Mouse (Mus musculus) liver, postnatal 0 days (tissue): ENCODE results near the gene Sys1. TPM values are rescaled to one million over a fixed set of nuclear protein-coding genes. Genes with fewer than 3 reads are reported as not detected.

ENCODE experiments used
- ATAC-seq: fragments of 200-750 bp; cut with Nextera tagmentation; 2 replicates; pipeline ENCODE4 v1.8.0; 2017; ENCODE audit warnings: mild to moderate bottlenecking, moderate library complexity
- DNase-seq: peaks from one replicate; pipeline ENCODE4 v3.0.0-alpha.2; 2016
- H3K27ac ChIP-seq: fragments of 300-500 bp; sonication (generic); 2 replicates; pipeline ENCODE4 v1.5.1; 2014; ENCODE audit warnings: antibody characterized with exemption, moderate library complexity, mild to moderate bottlenecking, low read depth
- H3K27me3 ChIP-seq: fragments of 300-500 bp; sonication (generic); 2 replicates; pipeline ENCODE4 v1.6.1; 2014; ENCODE audit warnings: low read length, control low read depth, mixed read lengths; ENCODE audit not compliant: insufficient read depth
- H3K36me3 ChIP-seq: fragments of 300-500 bp; sonication (generic); replicated peaks from 2 replicates; pipeline ENCODE4 v1.6.1; 2014; ENCODE audit warnings: mild to moderate bottlenecking, control low read depth, low read length, moderate library complexity, mixed read lengths; ENCODE audit not compliant: insufficient read depth
- H3K4me1 ChIP-seq: fragments of 300-500 bp; sonication (generic); 2 replicates; pipeline ENCODE4 v1.6.1; 2014; ENCODE audit warnings: antibody characterized with exemption, mild to moderate bottlenecking, control low read depth; ENCODE audit not compliant: insufficient read depth
- H3K4me2 ChIP-seq: fragments of 300-500 bp; sonication (generic); 2 replicates; pipeline ENCODE4 v1.6.1; 2014; ENCODE audit warnings: low read depth, mild to moderate bottlenecking, low read length, moderate library complexity, mixed read lengths
- H3K4me3 ChIP-seq: fragments of 300-500 bp; sonication (generic); 2 replicates; pipeline ENCODE4 v1.5.1; 2014; ENCODE audit warnings: low read depth, low read length
- H3K9ac ChIP-seq: fragments of 300-500 bp; sonication (generic); replicated peaks from 2 replicates; pipeline ENCODE4 v1.6.1; 2014; ENCODE audit warnings: mild to moderate bottlenecking, moderate library complexity
- H3K9me3 ChIP-seq: fragments of 300-500 bp; sonication (generic); 2 replicates; pipeline ENCODE4 v1.6.1; 2016; ENCODE audit warnings: mild to moderate bottlenecking, control low read depth, low read length, mixed read lengths
- CTCF ChIP-seq: sonication (generic); IDR thresholded peaks from 2 replicates; pipeline ENCODE4 v1.5.1; 2016; ENCODE audit warnings: antibody characterized with exemption, low read depth
- EP300 ChIP-seq: IDR thresholded peaks from 2 replicates; pipeline ENCODE4 v1.6.1; 2016; ENCODE audit warnings: antibody characterized with exemption, low read depth, mild to moderate bottlenecking
- WGBS: fragments of 180-500 bp; shearing (Covaris S2); extraction: QIAGEN DNeasy Blood & Tissue Kit; methylation state at CpG from one replicate; pipeline ENCODE4 v1.1.7; 2014; ENCODE audit not compliant: insufficient replicate concordance; 5-methylcytosine and 5-hydroxymethylcytosine counted together
- polyA plus RNA-seq: library from polyadenylated mRNA; unstranded; fragments of >200 nt; fragmentation: Nextera tagmentation; extraction: Ambion mirVana; gene quantifications from 2 replicates; pipeline ENCODE4 v1.2.1, GENCODE M21; 2015

Gene Sys1
- polyA plus RNA-seq, 1 experiment from 2014 or later = 43.5 TPM

GRCm38 (mm10) chr2:164485681-164486257 lies 29.0 kb downstream of the Sys1 start, which contains the start of gene Dbndd2:
Gene Dbndd2, plus strand, starts transcription at chr2:164486106.
- Histone ChIP-seq H3K4me2 (peak within 1 kb of the TSS; percentile 83), H3K27ac (no peak within 1 kb of the TSS), H3K27me3 (peaks cover 16% of the 10 kb centered on the region), H3K36me3 (0 out of 2 replicates have a peak, but pooled peaks cover 5% of the 10 kb centered on the region), H3K4me1 (peaks cover 7% of the 10 kb centered on the region; the same call in 1 of the 2 replicates), H3K9me3 (no peaks in the 10 kb centered on the region), H3K4me3 (peak within 1 kb of the TSS; percentile 56), H3K9ac (peak within 1 kb of the TSS; percentile 57)
- DNase-seq (no peak), ATAC-seq (peak; percentile 45; the same call in 1 of the 2 replicates)
- no peak for TF ChIP-seq CTCF
- TF ChIP-seq EP300 = no peak
- 5% methylated on average over 23 of the region's 26 CpGs for WGBS

DNA sequence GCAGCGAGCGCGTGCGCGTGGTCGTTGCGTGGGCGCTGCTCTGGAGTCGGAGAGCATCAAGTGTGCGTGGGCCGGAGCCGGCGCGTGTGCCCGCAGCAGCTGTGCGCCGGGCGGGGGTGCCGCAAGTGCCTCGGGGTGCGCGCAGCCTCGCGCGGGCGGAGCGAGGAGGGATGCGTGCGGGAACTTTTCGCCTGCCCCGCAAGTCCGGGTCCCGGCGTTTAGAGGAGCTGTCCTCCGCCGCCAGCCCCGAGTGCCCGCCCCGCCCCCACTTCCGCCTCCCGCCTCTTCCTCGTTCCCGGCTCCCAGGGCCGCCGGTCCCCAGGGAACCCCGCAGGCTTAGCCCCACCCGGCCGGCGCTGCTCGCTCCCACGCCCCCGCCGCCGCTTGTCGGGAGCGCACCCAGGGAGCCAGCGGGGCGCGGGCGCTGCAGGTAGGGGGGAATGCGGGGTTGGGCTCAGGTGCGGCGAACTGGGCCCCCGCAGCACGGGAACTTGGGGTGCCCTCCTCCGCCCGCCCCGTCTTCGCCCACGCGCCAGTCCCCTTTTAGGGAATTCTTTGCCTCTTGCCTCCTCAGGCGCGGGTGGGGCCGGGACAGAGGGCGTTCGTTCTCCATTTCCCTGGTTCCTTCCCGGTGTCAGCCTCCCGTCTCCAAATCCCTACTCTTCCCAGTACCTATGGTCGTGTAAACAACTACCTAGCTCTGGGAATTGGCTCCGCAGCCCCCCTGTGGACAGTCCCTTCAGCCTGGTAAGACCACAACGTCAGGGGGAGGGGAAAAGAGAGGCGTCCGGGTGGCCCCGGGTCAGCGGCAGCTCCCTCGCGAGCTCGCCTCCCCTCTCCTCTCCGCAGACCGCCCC lies 29.7 kb downstream of the Sys1 start:
- peaks cover 16% of the 10 kb centered on the region for H3K27me3 ChIP-seq
- WGBS = under 1% methylated on average over 48 of the region's 90 CpGs
- TF ChIP-seq CTCF (no peak), EP300 (no peak)
- peak; percentile 63 for DNase-seq
- ATAC-seq = peak; percentile 47; the same call in 1 of the 2 replicates
- H3K36me3 ChIP-seq = 0 out of 2 replicates have a peak, but pooled peaks cover 5% of the 10 kb centered on the region
- no peaks in the 10 kb centered on the region for H3K9me3 ChIP-seq
- H3K4me1 ChIP-seq = peaks cover 7% of the 10 kb centered on the region; the same call in 1 of the 2 replicates
- H3K4me3 ChIP-seq = peak overlapping the region; percentile 56
- peak overlapping the region; percentile 83 for H3K4me2 ChIP-seq
- H3K27ac ChIP-seq = no peak overlapping the region
- H3K9ac ChIP-seq = peak overlapping the region; percentile 57

GRCm38 (mm10) chr2:164487115-164487527 lies 30.4 kb downstream of the Sys1 start:
- Histone ChIP-seq H3K27ac (no peak overlapping the region), H3K27me3 (peaks cover 16% of the 10 kb centered on the region), H3K4me3 (peak overlapping the region; percentile 56), H3K36me3 (0 out of 2 replicates have a peak, but pooled peaks cover 5% of the 10 kb centered on the region), H3K9ac (peak overlapping the region; percentile 57), H3K4me1 (peaks cover 7% of the 10 kb centered on the region; the same call in 1 of the 2 replicates), H3K4me2 (peak overlapping the region; percentile 83), H3K9me3 (no peaks in the 10 kb centered on the region)
- no peak for DNase-seq
- WGBS = 10% methylated on average over 11 of the region's 11 CpGs
- TF ChIP-seq EP300 (no peak), CTCF (no peak)
- ATAC-seq = no peak

DNA sequence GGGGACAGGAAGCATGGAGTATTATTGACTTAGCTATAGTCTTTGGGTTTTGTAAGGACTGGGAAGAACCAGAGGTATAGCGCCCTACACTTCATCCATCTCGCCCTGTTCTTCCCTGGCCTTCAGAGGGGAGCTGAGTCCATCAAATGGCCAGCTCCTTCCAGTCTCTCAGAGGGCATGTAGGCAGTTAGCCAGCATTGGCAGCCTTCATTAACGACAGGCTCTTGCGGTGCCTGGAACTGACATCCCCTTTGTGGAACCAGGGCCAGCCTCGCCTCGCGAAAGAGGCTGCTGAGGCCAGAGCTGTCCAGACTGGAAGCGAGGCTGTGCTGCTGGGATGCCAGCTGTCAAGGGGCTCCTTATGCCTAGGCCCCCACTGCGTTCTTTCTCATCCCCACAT lies 31.0 kb downstream of the Sys1 start:
- 71% methylated on average over 9 of the region's 9 CpGs for WGBS
- H3K4me1 ChIP-seq = peaks cover 7% of the 10 kb centered on the region; the same call in 1 of the 2 replicates

DNA sequence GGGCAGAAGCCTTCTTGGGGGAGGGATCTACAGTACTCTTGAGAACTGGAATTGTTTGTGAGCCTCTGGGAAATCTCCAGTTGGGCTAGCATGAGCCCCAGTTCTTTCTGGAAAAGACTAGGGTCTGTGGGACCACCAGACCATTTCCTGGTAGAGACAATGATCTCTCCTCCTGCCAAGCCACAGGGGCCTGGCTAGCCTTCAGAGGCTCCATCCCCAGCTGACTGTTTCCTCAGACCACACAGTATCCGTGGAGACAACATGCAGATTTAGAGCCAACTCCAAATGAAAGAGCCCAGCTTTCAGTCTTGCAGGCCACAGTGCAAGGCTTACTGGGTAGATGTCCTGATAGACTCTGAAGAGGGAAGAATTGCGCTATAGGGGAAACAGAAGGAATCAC lies 37.4 kb downstream of the Sys1 start:
- ATAC-seq (no peak), DNase-seq (no peak)
- 61% methylated on average over 2 of the region's 2 CpGs for WGBS
- Histone ChIP-seq H3K4me1 (peaks cover 16% of the 10 kb centered on the region), H3K9ac (no peak overlapping the region), H3K27ac (no peak overlapping the region), H3K9me3 (no peaks in the 10 kb centered on the region), H3K4me3 (no peak overlapping the region), H3K27me3 (no peaks in the 10 kb centered on the region), H3K4me2 (no peak overlapping the region), H3K36me3 (0 out of 2 replicates have a peak, but pooled peaks cover 5% of the 10 kb centered on the region)
- no peak for TF ChIP-seq EP300
- TF ChIP-seq CTCF = no peak

More for the DNA sequence above, 31.0 kb downstream of the Sys1 start:
- 0 out of 2 replicates have a peak, but pooled peaks cover 5% of the 10 kb centered on the region for H3K36me3 ChIP-seq
- no peak overlapping the region for H3K4me3 ChIP-seq
- H3K9ac ChIP-seq = no peak overlapping the region
- no peaks in the 10 kb centered on the region for H3K9me3 ChIP-seq
- DNase-seq (no peak), ATAC-seq (no peak)
- no peak overlapping the region for H3K4me2 ChIP-seq
- TF ChIP-seq EP300 = no peak
- no peak for TF ChIP-seq CTCF
- H3K27ac ChIP-seq = no peak overlapping the region
- H3K27me3 ChIP-seq = peaks cover 16% of the 10 kb centered on the region

DNA sequence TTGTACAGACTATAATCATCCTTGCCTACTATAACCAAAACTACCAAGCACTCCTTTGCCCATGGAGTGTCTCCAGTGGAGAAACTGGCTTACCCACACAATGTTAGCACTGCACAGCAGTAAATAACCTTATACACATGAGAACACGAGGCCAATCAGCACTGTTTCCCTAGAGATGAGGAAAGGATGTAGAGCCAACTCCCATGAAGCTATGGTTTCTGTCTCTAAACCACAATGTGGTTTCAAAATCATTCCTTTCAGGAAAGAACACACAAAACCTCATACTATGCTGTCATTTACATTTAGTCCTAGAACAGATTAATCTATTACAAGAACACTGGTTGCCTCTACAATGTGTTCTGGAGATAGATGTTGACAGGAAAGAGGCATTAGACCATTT lies 39.6 kb downstream of the Sys1 start:
- H3K9ac ChIP-seq = no peak overlapping the region; the same call in 1 of the 2 replicates
- whole genome bisulfite sequencing = 32% methylated on average over 1 of the region's 1 CpGs
- H3K4me3 ChIP-seq = no peak overlapping the region
- H3K27me3 ChIP-seq = no peaks in the 10 kb centered on the region
- TF ChIP-seq CTCF = no peak
- TF ChIP-seq EP300 = no peak
- peaks cover 12% of the 10 kb centered on the region for H3K36me3 ChIP-seq
- peak overlapping the region; percentile 87; the same call in 1 of the 2 replicates for H3K4me2 ChIP-seq
- ATAC-seq (no peak), DNase-seq (no peak)
- 0 out of 2 replicates have a peak overlapping the region, but pooled peaks have one; percentile 11 for H3K27ac ChIP-seq
- H3K4me1 ChIP-seq = peaks cover 16% of the 10 kb centered on the region
- no peaks in the 10 kb centered on the region for H3K9me3 ChIP-seq
